Mouse (Mus musculus) heart, adult 8-10 months (tissue): ENCODE measurements at regions not wholly inside any gene's neighbourhood (a gene's known extent, or its start where the extent isn't known, plus 50 kb on each side); places are given as distances from the start of the nearest gene placed in this dataset.
A peak's percentile ranks its signal among the peaks of the same experiment; 100 is the strongest.

ENCODE experiments used
- DNase-seq: peaks from one replicate; pipeline ENCODE4 v3.0.0; 2022; ENCODE audit warnings: low spot score

GRCm38 (mm10) chr1:82038698-82039097, 194.2 kb upstream of the Gm9747 start:
- DNase-seq = no peak

GRCm38 (mm10) chr1:82041286-82042050, 191.4 kb upstream of the Gm9747 start:
- no peak for DNase-seq

GRCm38 (mm10) chr1:82042051-82042432, 190.9 kb upstream of the Gm9747 start:
- no peak for DNase-seq

DNA sequence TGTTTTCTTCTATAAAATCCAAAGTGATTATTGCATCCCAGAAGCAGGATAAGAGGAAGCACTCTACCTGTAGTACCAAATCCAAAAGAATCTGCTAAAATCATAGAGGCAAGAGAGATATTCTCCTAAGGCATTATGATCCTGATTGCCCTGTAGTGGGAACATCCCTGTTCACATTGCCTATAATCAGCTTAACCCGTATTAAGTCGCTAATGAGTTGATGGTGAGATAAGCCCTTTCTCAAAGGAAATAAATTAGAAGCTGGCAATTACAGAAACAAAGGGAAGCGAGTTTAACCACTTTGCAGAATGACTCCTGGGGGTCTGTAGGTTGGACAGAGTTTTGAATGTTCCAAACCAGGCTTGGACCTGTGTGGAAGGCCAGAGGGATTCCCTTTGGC, 190.4 kb upstream of the Gm9747 start:
- no peak for DNase-seq

DNA sequence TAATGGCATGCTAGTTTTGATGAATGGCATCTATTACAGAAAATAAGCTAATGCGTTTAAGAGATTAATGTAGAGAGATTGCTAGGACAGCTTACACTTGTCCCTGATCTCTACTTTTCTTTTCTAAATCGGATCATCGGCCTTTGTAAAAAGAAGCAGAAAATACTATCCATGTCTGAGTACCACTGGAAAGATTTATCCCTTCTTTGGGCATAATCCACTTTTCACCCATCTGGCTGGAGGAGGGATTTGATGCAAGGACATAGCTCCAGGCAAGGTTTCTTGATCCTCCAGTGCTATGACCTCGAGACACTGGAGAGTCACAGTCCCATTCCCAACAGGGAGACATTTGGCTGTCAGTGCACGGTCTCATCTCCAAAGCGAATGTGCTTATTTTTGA, 166.6 kb upstream of the Gm9747 start:
- no peak for DNase-seq

- no peak for DNase-seq
These were observed 164.3 kb upstream of the Gm9747 start for GRCm38 (mm10) chr1:82068571-82068970.

- no peak for DNase-seq
These were observed 162.5 kb upstream of the Gm9747 start for GRCm38 (mm10) chr1:82070181-82071109.

- DNase-seq = no peak
These were observed 143.6 kb upstream of the Gm9747 start for GRCm38 (mm10) chr1:82089136-82089839.

DNA sequence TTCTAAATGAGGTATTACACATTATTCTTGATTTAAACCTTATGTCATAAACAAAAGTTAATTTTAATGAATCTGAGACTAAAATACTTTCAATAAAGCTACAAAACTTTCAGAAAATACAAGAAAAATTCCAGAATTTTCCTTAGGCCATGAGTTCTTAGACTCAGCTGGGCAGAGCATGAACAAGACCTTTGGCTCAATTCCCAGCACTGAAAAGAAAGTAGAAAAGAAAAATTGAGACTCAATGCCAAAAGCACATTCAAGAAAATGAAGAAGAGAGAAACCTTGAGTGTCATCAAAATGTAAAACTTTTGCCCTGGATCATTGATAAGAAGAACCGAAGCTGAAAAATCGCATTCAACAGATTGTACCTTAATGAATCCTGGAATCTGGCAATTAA, 137.8 kb upstream of the Gm9747 start:
- no peak for DNase-seq

GRCm38 (mm10) chr1:82106756-82107155, 126.2 kb upstream of the Gm9747 start:
- no peak for DNase-seq

DNA sequence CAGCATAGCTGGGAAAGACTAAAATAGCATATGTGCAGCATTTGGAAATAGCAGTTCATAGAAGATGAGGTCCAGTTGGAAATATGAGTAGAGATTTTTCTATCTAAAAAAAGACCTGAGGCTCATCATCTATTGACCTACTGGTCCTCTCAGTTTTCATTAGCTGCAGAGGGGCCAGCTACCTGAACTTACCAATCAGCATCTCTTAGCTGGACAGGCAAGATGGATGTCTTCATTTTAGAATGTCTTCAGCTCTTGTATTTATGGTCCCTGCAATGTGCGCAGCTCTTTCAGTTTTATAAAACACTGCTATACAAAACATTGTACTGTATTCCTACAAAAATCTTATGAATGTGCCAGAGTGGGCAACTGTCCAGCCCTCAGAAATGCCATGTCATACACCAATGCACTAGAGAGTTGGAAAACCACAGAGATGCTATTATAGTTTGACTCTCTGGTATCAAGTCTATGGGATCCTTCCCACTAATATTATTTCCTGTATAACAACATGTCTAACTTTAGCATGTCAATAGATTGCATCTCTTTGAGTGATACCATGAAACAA, 122.8 kb upstream of the Gm9747 start:
- no peak for DNase-seq

- no peak for DNase-seq
These were observed 120.5 kb upstream of the Gm9747 start for GRCm38 (mm10) chr1:82112401-82112800.

DNA sequence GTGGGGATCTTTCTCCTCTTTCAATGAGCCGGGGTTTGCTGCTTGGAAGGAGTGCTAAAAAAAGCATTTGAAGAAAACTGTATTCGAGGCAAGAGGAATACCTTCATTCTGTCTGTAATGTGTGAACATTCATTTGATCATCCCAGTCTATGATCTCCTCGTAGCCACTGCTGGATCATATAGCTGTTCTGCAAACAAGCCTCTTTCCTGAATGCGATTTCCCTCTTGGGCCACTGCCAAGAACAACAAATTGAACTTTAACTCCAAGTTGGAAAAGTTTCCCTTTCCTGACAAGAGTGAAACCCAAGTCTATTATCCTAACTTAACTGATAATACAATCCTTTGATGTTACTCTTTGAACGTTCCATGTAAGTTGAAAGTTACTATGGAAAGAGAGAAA, 108.4 kb upstream of the Gm9747 start:
- DNase-seq = peak; percentile 10

DNA sequence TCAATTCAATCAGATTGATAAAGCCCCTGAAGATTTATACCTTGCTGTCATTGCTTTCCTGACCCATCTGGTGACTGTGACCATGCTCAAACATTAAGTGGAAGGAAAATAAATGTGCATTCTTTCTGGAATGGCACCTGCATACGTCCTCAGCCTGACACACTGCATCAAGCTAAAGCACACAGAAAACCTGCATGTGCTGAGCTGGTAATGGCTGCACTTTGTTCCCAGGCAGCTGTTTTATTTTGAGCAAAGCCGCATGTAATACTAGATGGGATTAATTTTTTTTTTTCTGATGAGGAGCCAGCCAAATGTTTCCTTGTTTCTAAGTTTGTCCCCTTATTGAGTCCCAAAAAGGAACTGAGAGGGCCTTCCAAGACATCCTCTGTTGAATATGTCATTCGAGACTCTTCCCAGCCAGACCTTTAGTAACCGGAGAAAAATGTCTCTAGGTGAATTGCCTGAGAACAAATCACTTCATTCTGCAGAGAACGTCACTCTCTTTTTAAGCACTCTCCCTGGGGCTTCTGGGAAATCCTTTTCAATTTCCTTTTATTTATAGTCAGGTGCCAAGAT, 103.1 kb upstream of the Gm9747 start:
- DNase-seq = peak; percentile 46

DNA sequence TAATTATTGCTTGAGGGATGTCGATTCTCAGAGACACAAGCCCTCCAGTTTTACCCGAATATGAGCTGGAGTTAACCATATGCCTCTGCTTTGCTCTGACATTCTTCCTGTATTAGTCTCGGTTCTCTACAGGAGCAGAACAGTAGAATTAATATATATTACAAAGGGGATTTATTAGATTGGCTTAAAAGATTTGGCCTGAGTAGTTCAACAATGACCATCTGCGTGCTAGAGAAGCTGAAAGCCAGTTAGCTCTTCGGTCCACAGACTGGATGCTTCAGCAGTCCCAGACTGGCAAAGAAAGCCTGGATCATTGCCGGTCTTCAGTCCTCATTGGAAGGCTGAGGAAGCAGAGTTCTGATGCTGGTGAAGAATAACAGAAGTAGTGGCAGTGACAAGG, 100.4 kb upstream of the Gm9747 start:
- DNase-seq = no peak

DNA sequence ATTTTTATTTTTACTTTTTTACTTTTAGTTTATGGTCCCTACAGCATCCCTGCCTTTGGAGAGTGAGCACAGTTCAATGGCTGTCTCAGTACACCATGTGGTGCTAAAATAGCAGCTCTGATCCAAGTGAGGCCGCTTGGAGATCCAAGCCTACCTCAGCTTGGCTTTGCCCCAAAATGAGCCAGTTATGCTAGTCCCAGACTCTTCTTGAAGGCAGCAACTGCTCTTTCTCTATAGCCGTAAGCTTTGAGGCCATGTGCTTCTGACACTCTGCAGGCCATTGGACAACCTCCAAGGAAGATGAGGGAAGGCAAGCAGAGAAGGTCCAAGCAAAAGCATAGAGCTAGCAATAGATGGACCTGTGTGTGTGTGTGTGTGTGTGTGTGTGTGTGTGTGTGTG, 98.0 kb upstream of the Gm9747 start:
- no peak for DNase-seq

DNA sequence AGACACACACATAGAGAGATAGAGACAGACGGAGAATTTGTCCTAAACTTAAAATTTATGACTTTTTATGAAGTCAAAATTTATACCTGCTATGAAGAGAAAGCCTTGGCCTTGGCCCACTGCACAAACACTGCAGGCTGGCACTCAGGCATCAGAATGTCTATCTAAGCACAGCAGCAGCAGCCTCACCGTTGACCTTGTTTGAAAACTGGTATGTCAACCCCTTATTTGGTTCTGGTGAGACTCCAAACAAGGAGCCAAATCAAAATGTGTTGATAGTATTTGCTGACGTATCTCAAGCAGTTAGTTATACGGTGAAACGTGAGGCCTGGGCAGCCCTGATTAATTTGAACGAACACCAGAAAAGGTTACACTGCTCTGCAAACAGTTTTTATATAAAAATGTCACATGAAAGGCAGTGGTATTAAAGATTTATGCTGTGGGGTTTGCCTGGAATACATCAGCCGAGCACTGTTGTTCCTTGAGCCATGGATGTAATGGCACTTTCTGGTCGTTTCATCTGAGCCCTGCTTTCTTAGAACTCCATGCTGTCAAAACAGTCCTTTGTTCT, 97.1 kb upstream of the Gm9747 start:
- no peak for DNase-seq

- no peak for DNase-seq
These were observed 87.7 kb upstream of the Gm9747 start for GRCm38 (mm10) chr1:82145256-82145655.

- peak; percentile 11 for DNase-seq
These were observed 82.4 kb upstream of the Gm9747 start for GRCm38 (mm10) chr1:82150219-82151128.

DNA sequence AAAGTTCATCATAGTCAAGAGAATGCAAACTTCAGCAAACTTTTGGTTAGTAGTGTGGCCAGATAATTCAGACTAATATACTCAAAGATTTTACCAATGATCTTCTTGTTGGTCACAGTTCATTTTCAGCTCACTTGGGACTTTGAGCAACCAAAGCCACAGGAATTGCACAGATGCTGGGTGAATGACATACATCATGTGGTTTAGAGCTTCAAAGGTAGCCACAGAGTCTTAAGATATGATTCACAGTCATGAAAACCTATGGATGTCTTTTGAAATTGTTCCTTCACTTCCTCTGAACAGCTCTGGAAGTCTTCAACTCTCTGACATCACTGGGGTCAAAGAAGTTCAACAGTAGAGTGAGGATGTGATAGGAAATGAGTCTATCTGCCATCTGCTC, 77.0 kb upstream of the Gm9747 start:
- DNase-seq = no peak
